Mouse (Mus musculus) testis, adult 2 months (tissue): Measurements from ENCODE around the gene Pyroxd1.

Experiments
- CTCF ChIP-seq: fragments of 200-500 bp; IDR thresholded peaks from 2 replicates; pipeline ENCODE4 v1.5.1; 2012; ENCODE audit warnings: low read depth, mild to moderate bottlenecking, inconsistent platforms, low read length, moderate library complexity; ENCODE audit not compliant: control insufficient read depth, insufficient read depth, insufficient replicate concordance
- POLR2A ChIP-seq: fragments of 200-500 bp; IDR thresholded peaks from 2 replicates; pipeline ENCODE4 v1.6.1; 2012; ENCODE audit warnings: low read depth, mild to moderate bottlenecking, inconsistent platforms, low read length, moderate library complexity; ENCODE audit not compliant: control insufficient read depth

- TF ChIP-seq CTCF (no peak), POLR2A (no peak)
Observed at GRCm38 (mm10) chr6:142369568-142369967, 24.1 kb downstream of the Pyroxd1 start.
